Mouse (Mus musculus) adrenal gland, postnatal 14 days (tissue): Measurements from ENCODE around the gene Dhx58. TPM values are rescaled to one million over a fixed set of nuclear protein-coding genes. Genes with fewer than 3 reads are reported as not detected.

ENCODE experiments used
- DNase-seq: peaks from one replicate; pipeline ENCODE4 v3.0.0; 2021; ENCODE audit warnings: mixed read lengths
- long read RNA-seq, 2 experiments: library from polyadenylated mRNA; stranded (forward); transcript quantifications; one replicate each; pipeline ENCODE4 v2.0.0; 2021
- total RNA-seq: library from RNA; stranded (reverse); gene quantifications from 2 replicates; pipeline ENCODE4 v1.2.3, GENCODE M21; 2021

The Dhx58 gene
- 15.8 and 16.2 TPM in 2 replicates for total RNA-seq
- long read RNA-seq, experiment 1, partial matches to known transcripts, result 29 of 36 reads
- long read RNA-seq, experiment 1, other reads (novel, unspliced or antisense), result 3 of 36 reads
- long read RNA-seq, experiment 2, partial matches to known transcripts, result 11 of 17 reads
- long read RNA-seq, experiment 2, other reads (novel, unspliced or antisense), result 1 of 17 reads

DNA sequence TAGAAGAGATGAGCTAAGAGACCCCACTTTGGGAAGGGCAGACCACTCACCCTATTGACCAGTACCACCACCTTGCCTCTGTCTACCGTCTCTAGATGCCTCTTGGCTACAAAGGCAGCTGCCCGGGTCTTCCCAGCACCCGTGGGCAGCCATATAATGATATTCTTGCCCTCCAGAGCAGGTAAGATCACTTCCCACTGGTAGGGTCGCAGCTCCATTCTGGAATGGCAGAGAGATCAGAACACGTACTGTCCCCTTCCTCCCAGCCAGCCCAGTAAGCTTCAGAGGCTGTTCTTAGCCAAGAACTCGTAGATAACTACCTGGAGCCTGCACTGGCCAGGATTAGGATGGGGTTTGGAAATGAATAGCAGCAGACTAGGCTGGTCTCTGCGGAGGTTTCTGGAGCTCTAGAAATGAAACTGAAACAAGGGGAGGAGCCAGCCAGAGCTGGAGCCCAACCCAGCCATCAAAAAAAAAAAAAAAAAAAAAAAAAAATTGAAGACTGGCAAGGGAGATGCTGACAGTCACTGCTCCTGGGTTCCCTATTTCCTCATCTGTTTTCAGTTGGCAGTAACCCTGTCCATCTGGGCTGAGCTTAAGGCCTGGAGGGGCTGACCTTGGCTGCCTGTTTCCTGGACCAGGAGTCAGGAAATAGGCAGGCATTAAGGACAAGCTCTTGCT, at the start of gene Dhx58:
Gene Dhx58, minus strand, starts transcription at position 421 of the 681 bp plus-strand sequence.
- DNase-seq, result peak; percentile 70

DNA sequence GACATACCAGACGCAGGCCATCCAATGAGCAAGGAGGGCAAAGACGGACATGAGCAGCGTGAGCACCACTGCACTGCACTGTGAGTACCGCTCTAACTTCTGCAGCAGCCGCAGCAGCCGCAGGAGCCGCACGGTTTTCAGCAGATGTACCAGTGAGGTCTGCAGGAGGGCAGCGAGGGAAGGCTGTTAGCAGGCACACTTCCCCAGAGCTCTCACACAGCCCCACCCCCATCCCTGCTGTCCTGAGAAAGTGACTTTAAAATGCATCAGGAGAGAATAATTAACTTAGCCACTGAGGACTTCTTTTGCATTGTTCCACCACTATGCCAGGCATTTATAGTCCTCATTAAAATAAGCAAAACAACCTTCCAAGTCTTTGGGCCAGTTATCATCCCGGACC, 48.2 kb upstream of the Dhx58 start:
- no peak for DNase-seq

DNA sequence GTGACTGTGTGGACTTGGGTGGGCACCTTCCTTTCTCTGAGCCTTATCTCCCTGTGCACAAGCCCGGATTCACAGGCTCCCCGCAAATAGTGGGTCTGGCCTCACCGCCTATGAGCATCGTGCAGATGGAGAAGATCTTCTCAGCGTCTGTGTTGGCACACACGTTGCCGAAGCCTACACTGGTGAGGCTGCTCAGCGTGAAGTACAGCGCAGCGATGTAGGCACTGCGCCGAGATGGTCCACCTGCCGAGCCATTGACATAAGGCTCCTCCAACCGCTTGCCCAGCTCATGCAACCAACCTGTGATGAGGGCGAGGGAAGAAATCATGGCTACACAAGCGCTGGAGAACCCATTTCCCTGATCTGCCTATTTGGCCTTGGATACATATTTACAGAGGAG, 46.1 kb upstream of the Dhx58 start:
- DNase-seq, result no peak

DNA sequence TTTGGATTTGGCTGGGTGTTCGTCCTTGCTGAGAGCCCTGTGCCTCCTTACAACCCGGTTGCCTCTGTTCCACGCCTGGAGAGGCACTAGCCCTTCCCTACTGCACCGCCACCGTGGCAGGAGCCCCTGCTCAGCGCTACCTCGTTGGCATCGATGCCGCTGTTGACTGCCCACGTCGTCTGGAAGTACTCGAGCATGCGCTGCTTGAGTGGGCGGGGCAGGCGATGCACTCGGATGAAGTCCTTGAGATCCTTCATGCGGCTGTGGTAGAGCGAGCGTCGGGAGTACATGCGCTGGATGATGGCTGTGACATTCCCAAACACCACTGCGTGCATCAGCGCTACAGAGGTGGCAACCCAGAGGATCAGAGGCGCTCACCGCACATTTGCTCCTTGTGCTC, 45.4 kb upstream of the Dhx58 start:
- DNase-seq, result peak; percentile 38

DNA sequence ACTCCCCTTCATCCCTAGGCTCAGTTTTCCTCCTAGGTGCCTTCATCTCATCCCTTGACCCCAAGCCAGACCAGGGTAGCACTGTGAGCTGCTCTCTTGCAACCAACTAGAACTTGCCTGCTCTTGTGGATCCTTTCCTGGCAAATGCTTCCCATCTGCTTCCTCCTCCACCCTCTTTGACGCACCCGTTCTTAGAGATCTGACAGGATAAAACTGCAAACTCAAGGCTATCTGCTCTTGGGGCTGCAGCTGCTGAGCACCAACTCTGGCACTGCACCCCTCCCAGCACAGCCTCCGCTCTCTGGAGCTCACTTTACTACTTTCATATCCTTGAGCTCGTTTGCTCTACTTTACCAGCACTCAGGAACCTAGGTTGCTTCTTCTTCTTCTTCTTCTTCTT, 44.5 kb upstream of the Dhx58 start:
- DNase-seq, result no peak

DNA sequence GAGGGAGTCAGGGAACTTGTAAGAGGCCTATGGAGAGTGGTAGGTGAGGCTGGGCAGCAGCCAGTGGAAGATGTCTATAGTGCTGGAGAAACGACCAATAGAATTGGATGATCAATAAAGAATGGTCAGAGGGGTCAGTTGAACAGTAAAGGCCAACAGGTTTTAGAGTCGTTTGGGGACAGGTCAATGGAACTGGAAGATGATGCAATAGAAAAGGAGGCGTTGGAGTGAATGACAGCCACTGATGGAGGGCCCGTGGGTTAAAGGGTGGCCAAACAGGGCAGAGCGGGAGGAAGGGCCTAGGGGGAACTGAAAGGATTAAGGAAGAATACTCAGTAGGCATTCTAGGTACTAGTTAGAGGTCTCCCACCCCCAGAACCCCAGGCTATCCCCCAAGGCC, 43.0 kb upstream of the Dhx58 start:
- DNase-seq, result no peak

DNA sequence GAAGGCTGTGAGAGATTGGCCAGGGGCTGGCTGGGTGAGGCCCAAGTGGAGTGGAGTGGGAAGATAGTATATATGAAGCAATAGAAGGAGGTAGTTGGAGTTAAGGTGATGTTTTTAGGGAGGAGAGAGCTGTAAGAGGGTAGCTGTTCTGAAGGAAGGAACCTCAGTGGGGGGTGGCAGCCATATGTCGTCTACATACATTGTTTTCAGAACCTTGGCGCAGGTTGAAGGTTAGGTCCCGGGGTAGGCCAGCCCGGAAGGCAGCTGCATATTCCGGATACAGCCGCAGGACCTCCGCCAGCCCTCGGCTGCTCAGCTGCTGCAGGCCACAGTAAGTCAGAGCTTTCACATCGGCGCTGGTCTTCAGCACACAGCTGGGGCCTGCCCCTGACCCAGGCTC, 42.5 kb upstream of the Dhx58 start:
- no peak for DNase-seq

DNA sequence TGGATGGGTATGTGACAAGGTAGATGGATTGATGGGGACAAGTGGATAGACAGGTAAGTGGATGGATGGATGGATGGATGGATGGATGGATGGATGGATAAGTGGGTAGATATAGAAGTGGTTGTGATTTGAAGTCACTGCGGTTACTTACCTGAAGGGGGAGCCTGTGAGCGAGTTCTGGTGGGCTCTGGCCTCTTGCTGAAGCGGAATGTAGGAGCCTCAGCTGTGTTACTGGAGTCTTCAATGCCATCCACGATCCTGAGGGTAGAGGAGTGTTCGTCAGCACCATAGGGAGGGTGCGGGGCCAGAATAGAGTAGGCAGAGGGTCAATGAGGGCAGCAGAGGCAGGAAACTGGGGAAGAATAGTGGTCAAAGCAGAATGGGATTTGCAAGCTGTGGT, 41.0 kb upstream of the Dhx58 start:
- peak; percentile 66 for DNase-seq

DNA sequence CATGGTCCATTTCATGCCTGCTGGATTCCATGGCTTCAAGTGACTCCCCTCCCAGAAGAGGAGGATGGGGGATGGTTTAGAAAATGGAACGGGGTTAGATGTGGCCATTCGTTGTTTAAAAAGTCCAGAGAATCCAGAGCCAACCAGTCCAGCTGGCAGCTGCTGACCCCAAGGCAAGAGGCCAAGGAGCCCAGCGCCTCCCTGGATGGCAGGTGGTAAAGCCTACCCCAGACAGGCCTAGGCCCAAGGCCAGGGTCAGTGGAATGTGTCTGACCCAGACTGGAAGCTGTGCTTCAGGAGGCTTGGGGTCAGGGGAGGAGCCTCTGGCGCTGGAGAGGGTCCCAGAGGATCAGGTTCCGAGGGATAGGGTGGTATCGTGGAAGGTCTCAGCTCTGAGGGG, 37.3 kb upstream of the Dhx58 start:
- peak; percentile 68 for DNase-seq

DNA sequence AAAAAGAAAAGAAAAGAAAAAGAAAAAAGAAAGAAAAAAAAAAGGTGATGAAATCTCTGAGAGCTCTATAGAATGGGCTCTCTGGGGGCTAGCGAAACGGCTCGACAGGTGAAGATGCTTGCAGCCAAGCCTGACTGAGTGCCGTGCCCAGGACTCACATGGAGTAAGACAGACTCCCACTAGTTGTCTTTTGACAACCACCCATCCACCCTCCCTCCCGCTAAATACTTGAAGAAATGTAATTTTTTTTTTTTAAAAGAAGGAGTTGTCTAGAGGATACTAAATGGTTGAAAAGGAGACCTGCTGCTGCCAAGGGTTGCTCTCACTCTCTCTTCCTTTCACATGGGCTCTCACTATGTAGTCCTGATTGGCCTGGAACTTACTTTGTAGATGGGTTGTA, 34.7 kb upstream of the Dhx58 start:
- DNase-seq, result no peak

DNA sequence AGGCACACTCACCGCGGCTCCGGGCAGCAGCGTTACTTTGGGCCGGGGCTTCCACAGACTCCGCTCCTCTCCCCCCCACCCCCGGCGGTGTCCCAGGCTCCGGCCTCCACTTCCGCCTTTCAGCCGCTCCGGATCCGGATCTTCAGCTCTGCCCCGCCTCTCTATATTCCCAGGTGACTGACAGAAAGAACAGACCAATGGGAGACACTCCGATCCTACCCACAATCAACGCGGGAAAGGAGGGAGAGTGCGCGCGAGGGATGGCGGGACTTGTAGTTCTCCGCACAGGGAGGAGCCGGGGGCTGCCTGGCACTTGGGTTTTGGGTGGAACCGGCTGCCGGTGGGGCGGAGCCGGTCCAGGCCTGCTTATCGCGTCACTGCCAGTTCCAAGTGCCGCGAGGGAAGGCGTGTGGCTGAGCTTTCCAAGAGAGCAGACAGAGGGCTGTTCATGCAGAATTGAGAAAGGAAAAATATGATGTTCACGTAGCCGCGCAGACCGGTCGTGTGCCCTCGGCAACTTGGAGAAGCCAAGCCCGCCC, 34.1 kb upstream of the Dhx58 start, which contains the start of gene Rab5c:
Gene Rab5c, minus strand, starts transcription at position 150 of the 539 bp plus-strand sequence.
- peak; percentile 100 for DNase-seq

DNA sequence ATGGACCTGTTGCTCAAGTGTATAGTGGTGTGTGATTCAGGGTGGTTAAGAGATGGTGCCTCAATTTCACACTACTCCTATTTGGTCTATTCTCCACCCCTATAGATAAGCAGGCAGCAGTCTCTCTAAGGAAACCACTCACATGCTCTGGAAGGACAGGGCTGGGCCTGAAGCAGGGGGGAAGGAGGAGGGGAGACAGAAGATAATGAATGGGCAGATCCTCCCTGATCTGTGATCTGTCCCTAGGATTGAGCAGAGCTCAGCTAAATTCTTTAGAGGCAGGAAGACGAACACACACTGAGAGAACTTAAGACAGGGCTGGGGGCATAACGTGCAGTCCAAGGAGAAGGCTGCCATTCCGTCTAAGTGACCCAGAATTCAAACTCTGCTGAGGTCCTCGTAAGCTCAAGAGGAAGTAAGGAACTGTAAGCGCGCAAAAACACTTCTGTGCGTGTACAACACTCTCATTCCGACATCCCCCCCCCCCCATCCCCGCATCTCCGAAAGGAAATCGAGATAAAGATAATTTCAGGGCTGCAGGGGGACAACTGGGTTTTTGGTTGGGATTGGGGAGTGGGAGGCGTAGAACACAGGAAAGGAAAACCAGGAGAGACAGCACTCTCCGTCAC, 33.1 kb upstream of the Dhx58 start:
- peak; percentile 42 for DNase-seq

DNA sequence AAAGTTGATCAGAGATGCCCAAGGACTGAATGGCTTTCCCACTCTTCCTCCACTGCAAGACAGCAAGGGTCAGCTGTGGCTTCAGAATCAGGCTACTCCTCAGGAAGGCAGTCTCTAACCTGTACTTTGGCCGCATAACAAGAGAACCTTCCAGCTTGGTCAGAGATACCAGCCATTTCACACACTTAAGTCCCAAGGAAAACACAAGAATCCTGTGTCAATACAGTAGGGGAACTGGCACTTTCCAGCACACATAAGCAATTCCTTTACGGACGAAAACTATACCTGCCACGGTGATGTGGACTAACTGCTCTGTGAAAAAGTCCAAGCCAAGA, 32.6 kb upstream of the Dhx58 start:
- DNase-seq, result no peak

DNA sequence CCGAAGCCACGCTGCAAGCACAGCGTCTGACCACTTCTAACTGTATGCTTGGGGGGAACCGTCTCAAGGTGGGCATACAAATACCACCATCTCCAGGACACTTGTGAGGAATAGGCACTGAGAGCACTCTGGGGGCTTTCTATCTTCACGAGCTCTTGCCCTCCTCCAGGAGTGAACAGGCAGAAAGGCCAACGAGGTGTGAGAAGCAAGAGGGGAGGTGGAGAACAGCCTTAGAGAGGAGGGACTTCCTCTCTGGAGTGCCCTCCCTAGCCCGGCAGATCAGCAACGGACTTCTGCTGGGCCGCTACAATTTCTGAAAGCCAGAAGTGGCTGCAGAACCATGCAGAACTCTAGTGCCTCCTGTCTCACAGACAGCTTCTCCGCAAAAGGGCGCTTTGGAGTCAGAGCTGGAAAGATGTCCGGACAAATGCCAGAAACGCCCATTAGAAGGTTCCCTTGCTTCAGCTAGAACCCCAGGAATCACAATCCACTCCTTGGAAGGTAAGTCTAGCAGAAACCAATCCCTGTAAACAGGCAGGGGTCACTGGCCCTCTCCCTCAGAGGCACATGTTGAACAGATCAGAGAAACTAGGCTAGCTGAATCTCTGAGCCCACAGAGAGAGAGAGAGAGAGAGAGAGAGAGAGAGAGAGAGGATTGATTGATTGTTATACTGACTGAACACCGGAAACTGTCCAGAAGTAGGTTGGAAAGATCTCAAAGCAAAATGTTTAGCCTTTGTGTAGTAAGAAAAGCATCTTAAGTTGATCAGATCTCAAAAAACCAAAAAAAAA, 32.1 kb upstream of the Dhx58 start:
- DNase-seq, result no peak

DNA sequence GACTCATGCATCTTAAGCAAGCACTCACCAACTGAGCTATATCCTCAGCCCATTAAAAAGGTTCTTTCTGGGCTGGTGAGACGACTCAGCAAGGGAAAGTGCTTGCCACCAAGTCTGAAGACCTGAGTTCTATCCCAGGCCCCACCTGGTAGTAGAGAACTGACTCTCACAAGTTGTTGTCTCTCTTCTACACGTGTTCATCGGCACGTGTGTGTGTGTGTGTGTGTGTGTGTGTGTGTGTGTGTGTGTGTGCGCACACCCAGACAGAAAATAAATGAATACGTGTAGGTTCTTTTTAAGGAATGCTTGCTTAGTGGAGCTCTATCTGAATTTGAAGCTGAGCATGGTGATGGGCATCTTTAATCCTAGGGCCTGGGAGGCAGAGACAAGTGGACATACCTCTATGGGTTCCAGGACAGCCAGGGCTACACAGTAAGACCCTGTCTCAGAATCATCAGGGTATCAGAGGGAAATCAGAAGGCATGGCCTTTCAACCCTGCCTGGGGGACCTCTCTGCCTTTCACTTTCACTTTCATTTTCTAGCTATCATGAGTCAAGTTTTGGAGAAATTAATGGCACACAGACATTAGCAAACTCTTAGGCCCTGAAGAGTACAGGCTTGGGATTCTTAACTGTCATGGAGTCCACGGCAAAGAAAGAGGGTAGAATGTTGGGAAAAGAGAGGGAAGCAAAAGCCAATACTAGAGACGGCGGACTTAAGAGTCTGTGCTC, 31.2 kb upstream of the Dhx58 start:
- no peak for DNase-seq

DNA sequence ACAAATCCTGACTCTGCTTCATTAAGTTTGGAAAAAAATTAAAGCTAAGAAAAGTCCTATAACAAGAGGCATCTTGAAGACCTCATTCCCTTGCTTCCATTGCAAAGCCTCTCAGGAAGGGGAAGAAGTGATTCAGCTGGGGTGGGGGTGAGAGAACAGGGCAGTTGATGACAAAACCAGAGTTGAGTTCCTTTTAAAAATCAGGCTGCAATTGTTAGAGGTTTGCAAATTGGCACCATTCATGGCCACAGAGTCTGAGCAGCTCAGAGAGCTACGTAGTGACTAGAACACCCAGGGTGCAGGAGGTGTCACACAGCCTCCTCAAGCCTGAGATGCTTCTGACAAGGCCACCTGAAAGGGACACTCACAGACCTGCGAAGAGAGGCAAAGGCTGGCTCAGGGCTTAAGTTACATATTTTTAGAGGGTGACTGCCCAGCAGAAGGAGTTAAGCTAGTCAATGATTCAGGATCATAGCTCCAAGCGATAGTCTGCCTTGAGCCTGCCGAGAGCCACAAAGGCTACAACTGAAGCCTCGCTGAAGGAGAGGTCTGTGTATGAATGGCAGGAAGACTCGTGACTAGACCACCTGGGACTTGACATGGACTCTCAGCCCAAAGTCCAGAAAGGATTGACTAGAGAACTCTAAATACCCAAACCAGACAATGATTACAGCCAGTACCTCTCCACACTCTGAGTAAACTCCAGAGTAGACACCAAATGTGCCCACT, 26.6 kb upstream of the Dhx58 start:
- DNase-seq, result no peak

DNA sequence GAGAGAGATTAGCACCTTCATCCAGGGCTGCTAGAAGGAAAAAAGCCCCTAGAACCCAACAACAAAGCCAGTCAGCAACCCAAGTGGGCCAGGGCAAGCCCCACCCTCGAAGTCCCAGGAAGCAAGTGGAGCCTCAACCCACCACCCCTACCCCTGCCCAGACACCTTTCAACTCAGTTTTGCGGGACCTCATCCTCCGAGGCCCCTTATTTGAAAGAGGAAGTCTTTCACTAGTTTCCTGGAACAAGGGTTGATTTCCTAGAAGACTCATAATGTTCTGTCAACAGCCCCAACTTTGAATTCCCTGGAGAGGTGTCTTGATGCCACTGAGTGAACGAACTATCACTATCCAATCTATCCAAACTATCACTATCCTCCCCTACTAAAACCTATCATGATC, 25.9 kb upstream of the Dhx58 start:
- no peak for DNase-seq

DNA sequence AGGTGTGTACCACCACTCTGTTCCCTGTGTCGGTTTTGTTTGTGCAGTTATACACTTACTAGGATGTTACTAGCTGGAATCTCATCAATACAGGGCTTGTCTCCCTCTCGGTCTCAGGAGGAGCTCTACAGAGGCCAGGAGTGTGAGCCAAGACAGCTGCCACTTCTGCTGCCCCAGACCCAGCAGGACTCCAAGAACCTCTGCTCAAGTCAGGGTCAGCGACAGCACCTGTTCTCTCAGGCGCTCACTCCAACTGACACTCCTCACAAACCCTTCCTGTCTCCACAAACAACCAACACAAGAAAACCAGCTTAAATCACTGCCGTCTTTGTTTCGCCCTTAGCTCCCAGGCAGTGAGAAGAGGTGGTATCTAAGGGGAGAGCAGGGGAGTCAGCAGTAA, 24.5 kb upstream of the Dhx58 start:
- DNase-seq, result no peak

DNA sequence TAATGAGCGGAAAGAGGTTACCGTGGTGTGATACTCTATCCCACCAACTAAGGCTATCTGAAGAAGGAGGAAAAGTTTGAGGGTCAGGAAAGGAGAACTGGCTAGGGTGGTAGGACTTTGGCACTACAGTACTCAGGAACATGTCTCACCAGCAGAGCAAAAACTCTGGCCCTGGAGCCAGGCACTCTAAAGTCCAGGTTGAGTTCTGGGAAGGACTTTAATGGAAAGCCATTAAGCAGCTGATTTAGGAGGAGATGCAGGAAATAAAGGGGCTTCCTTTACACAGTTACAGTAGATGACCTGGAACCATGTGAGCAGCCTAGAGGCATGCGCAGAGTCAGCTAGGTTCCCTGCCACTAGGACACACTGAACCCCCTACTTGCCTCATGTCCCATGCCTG, 23.1 kb upstream of the Dhx58 start:
- no peak for DNase-seq

DNA sequence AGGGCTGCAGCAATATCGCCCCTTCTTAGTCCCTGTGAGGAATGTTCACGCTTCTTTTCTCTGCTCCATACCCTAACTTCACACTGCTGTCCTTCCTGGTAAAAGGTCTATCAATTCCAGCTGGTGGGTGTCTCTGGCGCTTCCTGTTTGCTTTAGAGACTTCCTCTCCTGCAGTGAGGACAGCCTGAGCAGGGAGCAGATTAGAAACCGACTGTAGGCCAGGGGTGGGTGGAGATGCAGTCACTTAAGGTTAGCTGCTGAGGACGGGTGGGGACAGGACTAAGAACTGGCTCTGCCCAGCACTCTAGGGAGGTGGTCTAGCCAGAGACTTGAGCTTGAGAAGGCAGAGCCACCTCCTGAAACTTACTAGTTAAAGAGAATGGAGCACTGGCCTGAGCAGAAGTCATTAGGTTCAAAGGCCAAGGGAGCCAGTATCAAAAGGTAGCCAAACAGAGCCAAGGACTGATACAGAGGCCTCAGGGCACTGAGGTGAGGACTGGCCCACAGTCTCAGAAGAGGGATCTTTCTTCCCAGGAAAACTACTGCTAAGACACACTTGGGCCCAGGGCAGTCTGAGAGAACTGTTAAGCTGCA, 20.9 kb upstream of the Dhx58 start:
- no peak for DNase-seq

DNA sequence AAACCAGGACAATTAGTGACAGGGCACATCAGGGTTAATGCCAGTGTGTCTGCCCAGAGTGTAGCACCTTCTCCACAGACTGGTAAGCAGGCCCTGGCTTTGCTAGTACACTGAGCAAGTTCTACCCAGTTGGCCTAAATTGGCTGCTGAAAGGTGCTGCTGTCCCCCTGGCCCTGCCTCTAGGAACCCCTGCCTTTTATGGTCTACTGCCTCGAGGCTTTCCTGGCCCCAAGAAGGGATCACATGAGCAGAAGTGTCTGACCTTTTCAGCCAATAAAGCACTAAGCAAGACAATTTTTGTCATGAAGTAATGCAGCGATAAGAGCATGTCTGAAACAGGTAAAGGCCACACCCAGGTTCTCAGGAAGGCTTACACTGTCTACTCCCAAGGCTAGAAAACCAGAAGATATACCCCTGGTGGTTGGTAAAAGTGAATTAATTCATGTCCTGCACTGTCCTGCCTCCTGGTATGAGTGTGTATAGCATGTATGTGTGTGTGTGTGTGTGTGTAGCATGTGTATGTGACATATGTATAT, 18.5 kb upstream of the Dhx58 start:
- no peak for DNase-seq
